Mouse (Mus musculus): ENCODE measurements around the gene Lrrc36. TPM values are rescaled to one million over a fixed set of nuclear protein-coding genes. Genes with fewer than 3 reads are reported as not detected.

The Lrrc36 gene
- polyA plus RNA-seq, 1 experiment from 2014 or later = 0.75 TPM

- Histone ChIP-seq H3K4me1 (replicated peaks) (peaks cover 68% of the 10 kb centered on the region), H3K4me2 (peak overlapping the region; percentile 64), H3K36me3 (peaks cover 5% of the 10 kb centered on the region; the same call in 1 of the 2 replicates), H3K27me3 (no peaks in the 10 kb centered on the region), H3K4me3 (peak overlapping the region; percentile 48), H3K9me3 (no peaks in the 10 kb centered on the region), H3K9ac (peak overlapping the region; percentile 64; the same call in 1 of the 2 replicates), H3K27ac (replicated peaks) (peak overlapping the region; percentile 78)
- 66% methylated on average over 5 of the region's 5 CpGs for WGBS
- ATAC-seq (ENCODE audit: low FRiP score, low read depth) = no peak
These were observed 56.4 kb downstream of the Lrrc36 start for GRCm38 (mm10) chr8:105469816-105470215.

GRCm38 (mm10) chr8:105470262-105470661, 56.9 kb downstream of the Lrrc36 start:
- H3K4me2 ChIP-seq = peak overlapping the region; percentile 64
- no peaks in the 10 kb centered on the region for H3K27me3 ChIP-seq
- no peaks in the 10 kb centered on the region for H3K9me3 ChIP-seq
- peaks cover 71% of the 10 kb centered on the region for H3K4me1 ChIP-seq (replicated peaks)
- no peak for ATAC-seq (ENCODE audit: low FRiP score, low read depth)
- H3K27ac ChIP-seq (replicated peaks) = peak overlapping the region; percentile 78
- peaks cover 5% of the 10 kb centered on the region; the same call in 1 of the 2 replicates for H3K36me3 ChIP-seq
- peak overlapping the region; percentile 64; the same call in 1 of the 2 replicates for H3K9ac ChIP-seq
- WGBS = 57% methylated on average over 5 of the region's 5 CpGs
- H3K4me3 ChIP-seq = peak overlapping the region; percentile 48

GRCm38 (mm10) chr8:105470681-105471313, 57.4 kb downstream of the Lrrc36 start:
- H3K4me1 ChIP-seq (replicated peaks) = peaks cover 71% of the 10 kb centered on the region
- no peak; the same call in 1 of the 2 replicates for ATAC-seq (ENCODE audit: low FRiP score, low read depth)
- H3K9me3 ChIP-seq = no peaks in the 10 kb centered on the region
- peaks cover 5% of the 10 kb centered on the region; the same call in 1 of the 2 replicates for H3K36me3 ChIP-seq
- peak overlapping the region; percentile 64 for H3K4me2 ChIP-seq
- WGBS = 20% methylated on average over 11 of the region's 11 CpGs
- H3K27me3 ChIP-seq = no peaks in the 10 kb centered on the region
- H3K27ac ChIP-seq (replicated peaks) = peak overlapping the region; percentile 78
- peak overlapping the region; percentile 48 for H3K4me3 ChIP-seq
- H3K9ac ChIP-seq = peak overlapping the region; percentile 64

- Histone ChIP-seq H3K27ac (replicated peaks) (peak within 1 kb of the TSS; percentile 78), H3K4me1 (replicated peaks) (peaks cover 66% of the 10 kb centered on the region), H3K27me3 (no peaks in the 10 kb centered on the region), H3K36me3 (peaks cover 5% of the 10 kb centered on the region; the same call in 1 of the 2 replicates), H3K4me2 (peak within 1 kb of the TSS; percentile 64), H3K4me3 (peak within 1 kb of the TSS; percentile 48), H3K9me3 (no peaks in the 10 kb centered on the region), H3K9ac (peak within 1 kb of the TSS; percentile 64)
- 4% methylated on average over 25 of the region's 25 CpGs for WGBS
- peak; percentile 89 for ATAC-seq (ENCODE audit: low FRiP score, low read depth)
These were observed 58.1 kb downstream of the Lrrc36 start, which contains the start of gene Tppp3 for GRCm38 (mm10) chr8:105471314-105472015. Gene Tppp3, minus strand, starts transcription at chr8:105471526.

DNA sequence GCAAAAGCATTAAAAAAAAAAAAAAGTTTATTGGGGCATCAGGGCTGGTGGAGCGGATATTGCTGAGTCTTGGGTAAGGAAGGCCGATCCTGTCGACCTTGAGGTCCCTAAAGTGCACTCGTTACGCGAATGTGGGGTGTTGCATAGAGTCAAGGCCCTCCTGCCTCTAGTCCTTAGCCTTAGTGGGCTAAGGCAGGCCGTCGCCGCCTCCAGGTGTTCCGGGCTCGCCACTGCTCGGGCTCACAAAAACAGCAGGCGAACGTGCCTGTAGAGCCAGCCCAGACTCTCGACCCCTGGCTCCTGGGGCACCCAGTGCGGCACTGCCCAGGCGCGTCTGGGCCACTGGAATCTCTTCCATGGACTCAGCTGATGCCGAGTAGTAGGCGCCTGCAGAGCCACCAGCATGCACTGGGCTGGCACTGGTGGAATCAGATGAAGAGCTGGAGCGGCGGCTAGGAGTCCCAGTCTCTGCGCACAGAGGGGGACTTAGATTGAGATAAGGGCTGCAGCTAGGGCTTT, 59.1 kb downstream of the Lrrc36 start:
- Histone ChIP-seq H3K4me1 (replicated peaks) (peaks cover 55% of the 10 kb centered on the region), H3K27ac (replicated peaks) (no peak overlapping the region), H3K9ac (no peak overlapping the region), H3K4me3 (no peak overlapping the region), H3K9me3 (no peaks in the 10 kb centered on the region), H3K4me2 (no peak overlapping the region), H3K36me3 (peaks cover under 1% of the 10 kb centered on the region; the same call in 1 of the 2 replicates), H3K27me3 (no peaks in the 10 kb centered on the region)
- WGBS = 32% methylated on average over 23 of the region's 23 CpGs
- ATAC-seq (ENCODE audit: low FRiP score, low read depth) = no peak

- Histone ChIP-seq H3K4me3 (no peak overlapping the region), H3K27ac (replicated peaks) (no peak overlapping the region), H3K27me3 (no peaks in the 10 kb centered on the region), H3K9me3 (no peaks in the 10 kb centered on the region), H3K4me1 (replicated peaks) (peaks cover 52% of the 10 kb centered on the region), H3K9ac (no peak overlapping the region), H3K36me3 (no peaks in the 10 kb centered on the region), H3K4me2 (no peak overlapping the region)
- WGBS = 62% methylated on average over 9 of the region's 9 CpGs
- no peak for ATAC-seq (ENCODE audit: low FRiP score, low read depth)
These were observed 59.6 kb downstream of the Lrrc36 start for GRCm38 (mm10) chr8:105472983-105473382.

DNA sequence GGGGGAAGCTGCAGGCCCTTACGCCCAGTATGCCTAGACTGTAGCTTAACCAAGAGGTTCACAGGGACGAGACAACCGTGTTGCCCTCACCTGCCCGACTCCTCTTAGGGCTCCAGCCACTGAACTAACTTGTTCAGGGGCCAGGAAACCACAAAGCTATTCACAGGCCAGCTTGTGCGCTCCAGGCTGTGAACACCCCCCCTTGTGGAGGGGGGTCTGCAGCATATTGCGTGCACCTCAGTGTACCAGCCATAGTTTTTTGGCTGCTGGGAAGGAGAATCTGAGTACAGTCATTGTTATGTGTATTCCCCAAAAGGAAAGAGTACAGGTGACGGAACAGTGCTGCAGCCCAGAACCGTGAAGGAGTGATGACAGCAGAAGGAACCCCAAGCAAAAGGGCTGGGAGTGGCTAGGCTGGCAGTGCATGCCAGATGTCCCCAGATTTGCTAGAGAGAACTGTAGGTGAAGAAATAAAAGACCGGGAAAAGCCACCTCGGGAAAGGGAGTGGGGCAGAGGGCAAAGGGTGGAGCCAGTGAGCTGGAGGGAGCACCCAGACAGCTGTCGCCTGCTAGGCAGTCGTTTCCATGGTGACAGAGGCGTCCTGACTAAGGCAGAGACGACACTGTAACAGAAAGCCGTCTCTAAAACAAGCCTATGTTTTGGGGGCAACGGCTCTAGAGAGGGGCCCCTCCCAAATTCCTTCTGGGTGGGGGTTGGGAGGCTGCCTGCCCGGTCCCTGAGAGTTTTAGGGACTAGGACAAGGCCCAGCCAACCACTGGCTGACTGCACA, 60.6 kb downstream of the Lrrc36 start:
- H3K9me3 ChIP-seq = no peaks in the 10 kb centered on the region
- H3K4me3 ChIP-seq = no peak overlapping the region
- no peak overlapping the region for H3K9ac ChIP-seq
- no peak for ATAC-seq (ENCODE audit: low FRiP score, low read depth)
- no peaks in the 10 kb centered on the region for H3K27me3 ChIP-seq
- H3K27ac ChIP-seq (replicated peaks) = peak overlapping the region; percentile 21; the same call in 1 of the 2 replicates
- WGBS = 25% methylated on average over 17 of the region's 17 CpGs
- H3K4me1 ChIP-seq (replicated peaks) = peaks cover 44% of the 10 kb centered on the region
- peak overlapping the region; percentile 9; the same call in 1 of the 2 replicates for H3K4me2 ChIP-seq
- H3K36me3 ChIP-seq = no peaks in the 10 kb centered on the region; the same call in 1 of the 2 replicates

- Histone ChIP-seq H3K4me1 (replicated peaks) (peaks cover 38% of the 10 kb centered on the region), H3K27ac (replicated peaks) (no peak overlapping the region), H3K9me3 (no peaks in the 10 kb centered on the region), H3K4me3 (no peak overlapping the region), H3K27me3 (no peaks in the 10 kb centered on the region), H3K4me2 (no peak overlapping the region), H3K9ac (no peak overlapping the region), H3K36me3 (no peaks in the 10 kb centered on the region; the same call in 1 of the 2 replicates)
- no peak for ATAC-seq (ENCODE audit: low FRiP score, low read depth)
- WGBS = 47% methylated on average over 5 of the region's 5 CpGs
These were observed 61.3 kb downstream of the Lrrc36 start for GRCm38 (mm10) chr8:105474680-105475079.

- no peak for ATAC-seq (ENCODE audit: low FRiP score, low read depth)
- H3K9me3 ChIP-seq = no peaks in the 10 kb centered on the region
- H3K4me3 ChIP-seq = no peak overlapping the region
- H3K4me1 ChIP-seq (replicated peaks) = peaks cover 32% of the 10 kb centered on the region
- WGBS = 33% methylated on average over 4 of the region's 4 CpGs
- H3K27ac ChIP-seq (replicated peaks) = no peak overlapping the region
- no peak overlapping the region for H3K4me2 ChIP-seq
- H3K36me3 ChIP-seq = no peaks in the 10 kb centered on the region; the same call in 1 of the 2 replicates
- no peaks in the 10 kb centered on the region for H3K27me3 ChIP-seq
- no peak overlapping the region for H3K9ac ChIP-seq
These were observed 61.9 kb downstream of the Lrrc36 start for GRCm38 (mm10) chr8:105475254-105475653.

DNA sequence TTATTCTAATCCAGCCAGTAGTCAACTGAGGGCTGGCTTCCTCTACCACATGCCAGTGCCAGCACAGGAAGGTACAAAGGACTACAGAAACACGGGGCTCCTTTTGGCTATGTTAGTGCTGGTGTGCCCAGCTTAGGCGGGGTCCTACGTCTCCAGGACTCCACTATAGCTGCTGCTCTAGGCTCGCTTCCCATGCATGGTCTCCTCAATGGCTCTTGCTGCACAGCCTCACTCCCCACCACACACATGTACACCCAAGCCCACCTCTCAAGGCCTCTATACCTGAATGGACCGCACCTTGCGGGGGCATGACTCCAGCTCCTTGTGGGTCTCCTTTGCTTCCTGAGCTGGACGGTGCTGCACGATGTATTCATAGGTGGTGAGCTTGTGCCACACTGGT, 62.4 kb downstream of the Lrrc36 start:
- H3K27me3 ChIP-seq = no peaks in the 10 kb centered on the region
- 92% methylated on average over 8 of the region's 8 CpGs for WGBS
- H3K36me3 ChIP-seq = no peaks in the 10 kb centered on the region; the same call in 1 of the 2 replicates
- H3K4me1 ChIP-seq (replicated peaks) = peaks cover 27% of the 10 kb centered on the region
- H3K4me3 ChIP-seq = no peak overlapping the region
- no peak overlapping the region for H3K4me2 ChIP-seq
- H3K27ac ChIP-seq (replicated peaks) = no peak overlapping the region
- H3K9me3 ChIP-seq = no peaks in the 10 kb centered on the region
- H3K9ac ChIP-seq = no peak overlapping the region
- no peak for ATAC-seq (ENCODE audit: low FRiP score, low read depth)

DNA sequence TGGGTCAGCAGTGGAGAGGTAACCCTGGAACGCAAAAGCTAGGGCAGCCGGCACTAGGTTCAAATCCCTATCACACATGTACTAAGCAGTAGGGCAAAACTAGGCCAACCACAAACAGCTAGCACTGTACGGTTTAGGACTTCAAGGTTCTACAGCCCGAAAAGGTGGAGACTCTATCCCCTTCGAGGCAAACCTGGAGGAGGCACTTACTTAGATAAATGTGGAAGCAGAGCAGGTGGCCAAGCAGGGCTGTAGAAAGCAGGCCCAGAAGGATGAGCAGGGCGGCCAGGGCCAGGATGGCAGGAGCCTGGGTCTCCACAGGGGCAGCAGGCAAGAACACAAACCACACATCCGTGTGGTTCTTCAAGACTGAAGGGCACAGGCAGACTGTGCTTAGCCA, 62.8 kb downstream of the Lrrc36 start:
- peaks cover 23% of the 10 kb centered on the region for H3K4me1 ChIP-seq (replicated peaks)
- WGBS = 92% methylated on average over 7 of the region's 7 CpGs
- H3K36me3 ChIP-seq = no peaks in the 10 kb centered on the region; the same call in 1 of the 2 replicates
- no peak overlapping the region for H3K4me3 ChIP-seq
- no peak overlapping the region for H3K9ac ChIP-seq
- H3K9me3 ChIP-seq = no peaks in the 10 kb centered on the region
- H3K27me3 ChIP-seq = no peaks in the 10 kb centered on the region
- ATAC-seq (ENCODE audit: low FRiP score, low read depth) = no peak
- no peak overlapping the region for H3K27ac ChIP-seq (replicated peaks)
- H3K4me2 ChIP-seq = no peak overlapping the region

Measured in hindbrain, embryonic 15.5 days (tissue).